Mouse (Mus musculus): ENCODE measurements around the gene Usp20.

GRCm38 (mm10) chr2:31024618-31025370, 42.7 kb downstream of the Usp20 start:
- TF ChIP-seq CTCF (IDR thresholded peaks at IDR 0.05), result no peak
- TF ChIP-seq POLR2A (IDR thresholded peaks at IDR 0.05; ENCODE audit: insufficient read depth, low read depth, low read length), result no peak
- TF ChIP-seq EP300 (IDR thresholded peaks at IDR 0.05; ENCODE audit: insufficient read depth, low read depth, low read length), result peak; percentile 89
